Mouse (Mus musculus): ENCODE measurements at regions not wholly inside any gene's neighbourhood (a gene's known extent, or its start where the extent isn't known, plus 50 kb on each side); places are given as distances from the start of the nearest gene placed in this dataset.

GRCm38 (mm10) chr2:137706528-137706988, 549.8 kb upstream of the Btbd3 start:
- Histone ChIP-seq H3K9me3 (replicated peaks; ENCODE audit: control insufficient read depth, insufficient read depth, low read length, poor library complexity, severe bottlenecking) (no peaks in the 10 kb centered on the region), H3K36me3 (ENCODE audit: control insufficient read depth, insufficient read depth, low read length, poor library complexity, severe bottlenecking) (no peaks in the 10 kb centered on the region), H3K27me3 (ENCODE audit: control insufficient read depth, insufficient read depth, low read length, poor library complexity, severe bottlenecking) (no peaks in the 10 kb centered on the region), H3K9ac (ENCODE audit: low read depth, poor library complexity, severe bottlenecking) (no peak overlapping the region), H3K4me1 (ENCODE audit: control insufficient read depth, insufficient read depth, low read length) (no peaks in the 10 kb centered on the region), H3K4me3 (ENCODE audit: low read depth, low read length) (no peak overlapping the region), H3K27ac (ENCODE audit: insufficient read depth, low read length) (no peak overlapping the region)
- TF ChIP-seq EP300 (IDR thresholded peaks at IDR 0.05; ENCODE audit: insufficient read depth, low read depth, low read length) (no peak), CTCF (IDR thresholded peaks at IDR 0.05; ENCODE audit: low read depth, low read length) (no peak), POLR2A (IDR thresholded peaks at IDR 0.05; ENCODE audit: insufficient read depth, low read length) (no peak)

GRCm38 (mm10) chr2:137705724-137706422, 550.5 kb upstream of the Btbd3 start:
- no peak overlapping the region for H3K27ac ChIP-seq (ENCODE audit: insufficient read depth, low read length)
- no peak overlapping the region for H3K4me3 ChIP-seq (ENCODE audit: low read depth, low read length)
- no peaks in the 10 kb centered on the region for H3K36me3 ChIP-seq (ENCODE audit: control insufficient read depth, insufficient read depth, low read length, poor library complexity, severe bottlenecking)
- H3K9me3 ChIP-seq (replicated peaks; ENCODE audit: control insufficient read depth, insufficient read depth, low read length, poor library complexity, severe bottlenecking) = no peaks in the 10 kb centered on the region
- TF ChIP-seq EP300 (IDR thresholded peaks at IDR 0.05; ENCODE audit: insufficient read depth, low read depth, low read length) = no peak
- TF ChIP-seq POLR2A (IDR thresholded peaks at IDR 0.05; ENCODE audit: insufficient read depth, low read length) = no peak
- no peak for TF ChIP-seq CTCF (IDR thresholded peaks at IDR 0.05; ENCODE audit: low read depth, low read length)
- H3K4me1 ChIP-seq (ENCODE audit: control insufficient read depth, insufficient read depth, low read length) = no peaks in the 10 kb centered on the region
- no peaks in the 10 kb centered on the region for H3K27me3 ChIP-seq (ENCODE audit: control insufficient read depth, insufficient read depth, low read length, poor library complexity, severe bottlenecking)
- H3K9ac ChIP-seq (ENCODE audit: low read depth, poor library complexity, severe bottlenecking) = no peak overlapping the region

- H3K36me3 ChIP-seq (ENCODE audit: control insufficient read depth, insufficient read depth, low read length, poor library complexity, severe bottlenecking) = no peaks in the 10 kb centered on the region
- TF ChIP-seq CTCF (IDR thresholded peaks at IDR 0.05; ENCODE audit: low read depth, low read length) (no peak), POLR2A (IDR thresholded peaks at IDR 0.05; ENCODE audit: insufficient read depth, low read length) (no peak), EP300 (IDR thresholded peaks at IDR 0.05; ENCODE audit: insufficient read depth, low read depth, low read length) (no peak)
- H3K4me1 ChIP-seq (ENCODE audit: control insufficient read depth, insufficient read depth, low read length) = no peaks in the 10 kb centered on the region
- no peak overlapping the region for H3K27ac ChIP-seq (ENCODE audit: insufficient read depth, low read length)
- H3K4me3 ChIP-seq (ENCODE audit: low read depth, low read length) = no peak overlapping the region
- H3K9me3 ChIP-seq (replicated peaks; ENCODE audit: control insufficient read depth, insufficient read depth, low read length, poor library complexity, severe bottlenecking) = no peaks in the 10 kb centered on the region
- no peak overlapping the region for H3K9ac ChIP-seq (ENCODE audit: low read depth, poor library complexity, severe bottlenecking)
- no peaks in the 10 kb centered on the region for H3K27me3 ChIP-seq (ENCODE audit: control insufficient read depth, insufficient read depth, low read length, poor library complexity, severe bottlenecking)
These were observed 551.2 kb upstream of the Btbd3 start for GRCm38 (mm10) chr2:137704948-137705723.

- no peaks in the 10 kb centered on the region for H3K27me3 ChIP-seq (ENCODE audit: control insufficient read depth, insufficient read depth, low read length, poor library complexity, severe bottlenecking)
- no peaks in the 10 kb centered on the region for H3K9me3 ChIP-seq (replicated peaks; ENCODE audit: control insufficient read depth, insufficient read depth, low read length, poor library complexity, severe bottlenecking)
- no peak overlapping the region for H3K27ac ChIP-seq (ENCODE audit: insufficient read depth, low read length)
- TF ChIP-seq EP300 (IDR thresholded peaks at IDR 0.05; ENCODE audit: insufficient read depth, low read depth, low read length) (no peak), CTCF (IDR thresholded peaks at IDR 0.05; ENCODE audit: low read depth, low read length) (no peak)
- H3K4me1 ChIP-seq (ENCODE audit: control insufficient read depth, insufficient read depth, low read length) = no peaks in the 10 kb centered on the region
- no peak overlapping the region for H3K9ac ChIP-seq (ENCODE audit: low read depth, poor library complexity, severe bottlenecking)
- H3K36me3 ChIP-seq (ENCODE audit: control insufficient read depth, insufficient read depth, low read length, poor library complexity, severe bottlenecking) = no peaks in the 10 kb centered on the region
- H3K4me3 ChIP-seq (ENCODE audit: low read depth, low read length) = no peak overlapping the region
These were observed 551.8 kb upstream of the Btbd3 start for GRCm38 (mm10) chr2:137704565-137704947.

- no peaks in the 10 kb centered on the region for H3K9me3 ChIP-seq (replicated peaks; ENCODE audit: control insufficient read depth, insufficient read depth, low read length, poor library complexity, severe bottlenecking)
- no peak overlapping the region for H3K4me3 ChIP-seq (ENCODE audit: low read depth, low read length)
- no peak overlapping the region for H3K27ac ChIP-seq (ENCODE audit: insufficient read depth, low read length)
- H3K36me3 ChIP-seq (ENCODE audit: control insufficient read depth, insufficient read depth, low read length, poor library complexity, severe bottlenecking) = no peaks in the 10 kb centered on the region
- TF ChIP-seq POLR2A (IDR thresholded peaks at IDR 0.05; ENCODE audit: insufficient read depth, low read length) = no peak
- no peak for TF ChIP-seq EP300 (IDR thresholded peaks at IDR 0.05; ENCODE audit: insufficient read depth, low read depth, low read length)
- TF ChIP-seq CTCF (IDR thresholded peaks at IDR 0.05; ENCODE audit: low read depth, low read length) = no peak
- H3K27me3 ChIP-seq (ENCODE audit: control insufficient read depth, insufficient read depth, low read length, poor library complexity, severe bottlenecking) = no peaks in the 10 kb centered on the region
- no peak overlapping the region for H3K9ac ChIP-seq (ENCODE audit: low read depth, poor library complexity, severe bottlenecking)
- no peaks in the 10 kb centered on the region for H3K4me1 ChIP-seq (ENCODE audit: control insufficient read depth, insufficient read depth, low read length)
These were observed 552.3 kb upstream of the Btbd3 start for GRCm38 (mm10) chr2:137704051-137704450.

- H3K27me3 ChIP-seq (ENCODE audit: control insufficient read depth, insufficient read depth, low read length, poor library complexity, severe bottlenecking) = no peaks in the 10 kb centered on the region
- no peaks in the 10 kb centered on the region for H3K9me3 ChIP-seq (replicated peaks; ENCODE audit: control insufficient read depth, insufficient read depth, low read length, poor library complexity, severe bottlenecking)
- H3K27ac ChIP-seq (ENCODE audit: insufficient read depth, low read length) = no peak overlapping the region
- H3K4me1 ChIP-seq (ENCODE audit: control insufficient read depth, insufficient read depth, low read length) = no peaks in the 10 kb centered on the region
- H3K4me3 ChIP-seq (ENCODE audit: low read depth, low read length) = no peak overlapping the region
- TF ChIP-seq CTCF (IDR thresholded peaks at IDR 0.05; ENCODE audit: low read depth, low read length) = no peak
- TF ChIP-seq POLR2A (IDR thresholded peaks at IDR 0.05; ENCODE audit: insufficient read depth, low read length) = no peak
- TF ChIP-seq EP300 (IDR thresholded peaks at IDR 0.05; ENCODE audit: insufficient read depth, low read depth, low read length) = no peak
- no peak overlapping the region for H3K9ac ChIP-seq (ENCODE audit: low read depth, poor library complexity, severe bottlenecking)
- H3K36me3 ChIP-seq (ENCODE audit: control insufficient read depth, insufficient read depth, low read length, poor library complexity, severe bottlenecking) = no peaks in the 10 kb centered on the region
These were observed 560.5 kb upstream of the Btbd3 start for GRCm38 (mm10) chr2:137695885-137696284.
